Mouse (Mus musculus) embryo, embryonic 10 days (tissue): ENCODE results near the gene Rora.

Experiments
- DNase-seq: peaks from one replicate; pipeline ENCODE4 v3.0.0-alpha.2; 2015; ENCODE audit warnings: low spot score

The Rora gene

DNA sequence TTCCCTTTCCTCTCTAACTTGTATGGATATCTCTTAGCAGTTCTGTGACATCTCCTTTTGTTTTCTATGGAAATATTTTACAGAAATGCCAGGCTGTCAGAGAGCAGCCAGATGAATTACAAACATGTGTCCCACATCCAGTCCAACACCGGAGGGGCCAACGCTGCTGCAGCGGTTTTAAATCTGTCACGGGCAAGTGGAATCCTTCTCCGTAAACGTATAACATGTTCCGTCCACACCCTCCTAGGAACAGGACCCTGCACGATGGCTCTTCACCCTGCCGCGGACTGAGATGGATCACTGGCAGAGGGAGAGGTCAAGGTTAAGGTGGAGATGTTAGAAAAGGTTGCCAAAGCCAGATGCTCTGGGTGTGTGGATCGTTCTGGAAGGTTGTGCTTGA, 237.8 kb downstream of the Rora start:
- DNase-seq: peak; percentile 28

DNA sequence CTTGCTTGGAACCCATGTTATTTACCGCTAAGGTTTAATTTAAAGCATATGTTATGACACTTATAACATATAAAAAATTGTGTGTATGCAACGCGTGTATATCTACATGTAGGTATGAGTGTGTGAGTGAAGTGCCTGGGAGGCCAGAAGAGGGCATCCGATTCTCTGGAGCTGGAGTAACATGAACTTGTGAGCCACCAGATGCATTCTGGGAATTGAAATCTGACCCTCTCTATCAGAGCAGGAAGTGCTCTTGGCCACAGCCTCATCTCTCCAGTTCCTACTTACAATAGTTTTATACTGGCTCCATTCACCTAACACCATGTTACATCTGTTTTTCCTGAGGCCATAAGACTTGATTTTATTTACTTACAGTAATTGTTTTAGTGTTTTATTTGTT, 238.8 kb downstream of the Rora start:
- DNase-seq: no peak

DNA sequence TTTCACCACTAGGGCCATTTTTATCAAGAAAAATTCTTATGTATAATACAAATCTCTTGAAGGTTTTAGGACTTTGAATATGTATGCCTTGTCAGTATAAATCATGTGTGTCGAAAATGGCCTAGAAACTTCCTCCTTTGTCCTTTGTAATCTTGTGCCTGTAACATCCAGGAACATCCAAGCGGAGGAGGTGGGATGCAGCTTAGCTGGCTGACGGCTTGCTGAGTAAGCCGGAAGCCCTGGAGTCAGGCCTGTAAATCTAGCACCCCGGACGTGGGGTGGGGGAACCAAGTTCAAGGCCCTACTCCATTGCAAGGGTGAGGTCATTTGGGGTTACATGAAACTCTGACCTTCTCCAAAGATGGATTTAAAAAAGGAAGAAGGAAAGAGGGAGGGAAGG, 239.3 kb downstream of the Rora start:
- no peak for DNase-seq

DNA sequence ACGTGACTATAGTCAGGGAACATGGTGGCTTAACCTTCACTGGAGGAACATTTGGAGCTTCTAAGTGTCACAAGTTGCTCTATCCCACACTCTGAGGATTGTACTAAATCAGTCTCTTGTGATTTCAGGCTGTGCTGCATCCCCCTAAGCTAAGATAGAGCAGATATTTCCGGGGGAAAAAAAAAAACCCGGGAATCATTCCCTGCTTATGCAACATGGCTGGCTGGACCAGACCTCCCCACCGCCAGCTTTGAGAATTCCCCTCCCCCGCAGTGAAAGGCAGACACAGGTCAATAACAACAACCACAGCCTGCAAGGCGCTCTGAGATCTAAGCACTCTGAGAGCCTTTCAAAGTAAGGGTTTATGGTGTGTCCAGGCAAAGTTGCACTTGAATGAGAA, 244.7 kb downstream of the Rora start:
- DNase-seq: no peak

DNA sequence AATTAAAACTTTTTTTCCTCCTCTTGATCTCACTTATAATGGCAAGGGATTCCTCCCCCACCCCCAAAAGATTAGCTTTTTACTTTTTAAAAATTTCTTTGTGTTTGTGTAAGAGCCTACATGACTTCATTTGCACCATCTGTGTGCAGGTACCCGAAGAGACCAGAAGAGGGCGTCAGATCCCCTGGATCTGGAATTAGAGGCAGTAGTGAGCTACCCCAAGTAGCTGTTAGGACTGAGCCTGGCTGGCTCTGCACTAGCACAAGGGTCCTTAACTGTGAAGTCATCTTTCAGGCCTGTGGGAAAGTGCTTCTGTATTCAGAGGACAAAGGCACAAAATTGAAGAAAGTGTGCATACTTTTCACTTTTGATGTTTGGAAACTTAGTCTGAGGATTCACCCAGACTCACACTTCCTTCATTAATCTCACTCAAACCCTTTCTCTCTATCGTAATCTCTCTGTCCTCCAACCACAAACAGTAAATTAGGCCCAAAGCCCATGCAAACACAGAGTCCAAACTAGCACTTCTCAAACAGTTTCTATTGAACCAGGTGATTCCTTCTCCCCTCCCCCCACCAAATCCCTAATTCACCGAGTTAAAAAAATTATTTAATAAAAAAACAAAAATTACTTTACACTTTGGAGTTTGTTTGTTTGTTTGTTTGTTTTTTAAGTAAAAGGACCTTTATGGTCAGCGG, 246.1 kb downstream of the Rora start:
- no peak for DNase-seq

DNA sequence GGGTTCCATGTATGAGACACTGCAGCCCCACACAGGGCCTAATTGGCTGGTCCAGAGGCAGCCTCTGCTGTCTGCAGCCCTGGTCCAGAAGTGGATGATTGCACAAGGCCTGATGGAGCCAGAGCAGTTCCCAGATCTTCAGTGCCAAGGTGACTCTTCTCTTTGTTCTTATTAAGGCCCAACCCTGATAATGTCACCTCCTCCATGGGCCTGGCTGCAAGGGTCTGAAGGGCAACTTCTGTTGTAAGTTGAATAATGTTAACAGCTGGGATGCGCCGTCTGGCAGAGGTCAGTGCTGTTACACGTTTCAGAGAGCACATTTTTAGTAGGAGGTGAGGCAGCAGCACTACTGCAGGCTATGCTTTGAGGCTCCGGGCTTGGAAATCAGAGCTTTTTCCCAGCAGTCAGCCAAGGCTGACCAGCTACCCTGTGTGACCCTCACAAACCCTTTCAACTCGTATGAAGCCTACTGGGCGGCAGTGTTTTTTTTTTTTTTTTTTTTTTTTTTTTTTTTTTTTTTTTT, 252.8 kb downstream of the Rora start:
- no peak for DNase-seq

DNA sequence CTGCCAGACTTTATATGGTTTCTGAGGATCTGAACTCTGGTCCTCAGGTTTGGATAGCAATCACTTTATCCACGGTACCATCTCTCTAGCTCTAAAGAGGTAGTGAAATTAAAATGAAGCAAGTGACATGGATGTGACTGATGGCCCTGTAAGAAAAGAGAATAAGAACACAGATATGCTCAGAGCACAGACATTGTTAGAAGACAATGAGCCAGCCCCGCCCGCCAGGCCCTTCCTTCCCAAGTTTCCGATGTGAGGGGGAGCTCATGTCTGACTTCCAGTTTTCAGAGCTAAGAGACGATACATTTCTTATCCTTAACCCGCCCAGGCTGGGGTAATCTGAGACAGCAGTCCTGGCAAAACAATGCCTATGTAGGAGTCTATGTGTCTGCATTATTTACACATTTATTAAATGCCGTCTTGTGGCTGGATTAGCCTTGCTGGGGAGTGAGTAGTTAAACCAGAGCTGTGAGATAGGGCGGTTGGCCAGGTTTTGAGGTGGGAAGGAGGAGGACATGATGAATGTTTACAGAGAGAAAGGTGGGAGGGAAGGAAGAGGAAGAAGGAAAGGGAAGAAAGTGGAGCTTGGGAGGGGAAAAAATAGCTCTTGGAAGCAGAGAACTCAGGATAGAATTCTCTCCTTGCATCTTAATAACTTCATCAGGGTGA, 259.0 kb downstream of the Rora start:
- DNase-seq: no peak

DNA sequence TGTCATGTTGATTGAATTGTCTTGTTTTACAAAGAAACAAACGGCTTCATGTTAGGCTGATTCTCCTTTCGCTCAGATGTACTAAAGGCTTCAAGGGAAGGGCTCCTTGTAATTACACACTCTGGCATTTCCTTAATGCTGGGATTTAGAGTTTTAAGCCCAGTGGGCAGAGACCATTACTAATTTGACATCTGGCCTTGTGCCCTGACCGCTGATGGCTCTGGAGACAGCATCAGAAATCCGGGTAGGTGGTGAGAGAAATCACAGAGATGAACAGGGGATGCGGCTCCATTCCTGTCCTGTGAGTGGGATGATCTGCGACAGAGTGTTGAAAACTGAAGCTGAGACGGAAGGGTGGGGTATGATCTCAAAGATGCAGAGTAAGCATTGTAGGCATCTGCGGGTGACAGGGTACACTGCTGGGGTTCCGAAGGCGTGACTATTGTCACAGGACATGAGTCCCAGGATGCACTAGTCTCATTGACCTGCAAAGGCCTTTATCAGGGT, 259.7 kb downstream of the Rora start:
- no peak for DNase-seq

DNA sequence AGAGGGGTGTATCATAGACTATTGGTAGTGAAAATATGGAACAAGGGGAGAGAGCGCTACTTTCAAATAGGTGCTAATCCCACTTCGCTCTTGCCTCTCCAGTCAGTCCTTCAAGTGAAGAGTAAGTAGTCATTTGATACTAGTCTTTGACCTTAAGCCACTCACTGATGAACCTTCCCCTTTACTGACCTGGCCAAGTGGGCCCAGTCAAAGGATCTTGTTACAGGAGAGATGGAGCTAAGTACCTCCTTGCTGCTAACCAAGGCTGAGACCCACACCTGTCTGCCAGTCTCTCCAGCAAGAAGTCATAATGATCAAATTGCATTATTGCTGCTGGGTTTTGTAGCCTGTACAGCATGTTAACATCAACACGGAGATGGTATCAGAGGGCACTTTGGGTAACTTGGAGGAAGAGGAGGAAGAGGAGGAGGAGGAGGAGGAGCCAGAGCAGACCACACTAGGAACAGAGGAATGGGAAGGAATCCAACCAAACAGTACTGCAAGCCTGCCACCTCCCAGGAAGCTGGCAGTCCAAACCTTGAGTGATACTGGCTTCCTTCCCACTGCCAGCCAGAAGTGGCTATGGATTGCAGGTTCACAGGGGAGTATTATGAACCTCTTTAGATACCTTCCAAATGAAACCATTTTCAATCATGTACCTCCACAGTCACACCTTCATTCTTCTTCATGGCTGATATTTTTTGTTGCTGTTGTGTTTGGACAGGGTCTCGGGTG, 261.1 kb downstream of the Rora start:
- DNase-seq: no peak

DNA sequence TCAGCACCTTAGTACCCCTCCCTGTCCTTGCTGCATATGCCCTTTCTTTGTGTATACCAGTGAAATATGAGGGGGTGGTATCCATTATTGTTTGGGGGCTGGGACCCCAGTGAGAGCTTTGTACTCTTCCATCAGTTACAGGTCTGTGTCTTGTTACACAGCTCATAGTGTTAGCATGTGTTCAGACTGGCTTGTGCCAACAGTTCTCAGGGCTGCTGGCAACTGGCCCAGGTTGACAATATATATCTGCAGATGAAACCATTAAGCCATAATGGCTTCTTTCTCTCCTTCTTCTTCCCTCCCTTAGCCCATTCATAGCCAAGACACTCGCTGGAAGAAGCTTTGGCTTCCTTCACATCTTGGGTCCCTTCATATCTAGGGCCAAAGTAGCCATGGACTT, 263.2 kb downstream of the Rora start:
- DNase-seq: no peak

DNA sequence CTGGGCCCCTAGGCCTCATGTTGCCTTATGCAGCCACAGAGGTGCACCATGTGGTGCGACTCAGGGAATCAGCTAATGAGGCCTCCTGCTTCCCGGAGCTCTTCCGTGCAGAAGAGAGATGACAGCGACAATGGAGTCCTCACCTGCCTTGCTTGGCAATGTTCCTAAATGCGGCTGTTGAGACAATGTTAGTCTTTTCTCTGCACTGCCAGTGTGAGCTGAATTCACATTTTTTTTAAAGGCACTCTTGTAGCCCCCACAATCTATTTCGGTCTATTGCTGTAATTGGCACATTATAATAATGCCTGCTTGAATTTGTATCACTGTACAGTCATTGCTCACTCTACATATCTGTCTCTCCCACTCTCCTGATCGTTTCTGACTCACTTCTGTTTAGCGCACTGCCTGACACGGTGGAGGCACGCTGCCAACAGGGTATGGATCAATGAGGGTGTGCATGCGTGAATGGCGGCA, 269.6 kb downstream of the Rora start:
- no peak for DNase-seq

DNA sequence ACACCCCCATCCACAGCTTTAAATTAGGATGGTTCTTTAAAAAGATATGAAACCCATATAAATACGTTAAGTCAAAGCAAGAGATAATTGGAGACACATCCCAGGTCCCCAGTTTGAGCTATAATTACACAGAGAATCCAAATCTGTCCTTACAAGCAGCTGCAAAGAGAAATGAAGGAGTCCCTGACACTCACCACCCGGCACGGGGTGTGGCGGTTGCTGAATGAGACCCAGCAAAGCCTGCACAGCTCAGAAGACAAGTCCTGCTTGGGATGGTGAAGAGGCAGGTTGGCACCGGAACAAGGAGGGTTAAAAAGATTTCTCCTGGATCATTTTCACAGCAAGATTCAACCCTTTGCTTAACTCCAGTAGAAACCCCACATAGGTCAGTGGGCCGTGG, 272.8 kb downstream of the Rora start:
- DNase-seq: no peak

DNA sequence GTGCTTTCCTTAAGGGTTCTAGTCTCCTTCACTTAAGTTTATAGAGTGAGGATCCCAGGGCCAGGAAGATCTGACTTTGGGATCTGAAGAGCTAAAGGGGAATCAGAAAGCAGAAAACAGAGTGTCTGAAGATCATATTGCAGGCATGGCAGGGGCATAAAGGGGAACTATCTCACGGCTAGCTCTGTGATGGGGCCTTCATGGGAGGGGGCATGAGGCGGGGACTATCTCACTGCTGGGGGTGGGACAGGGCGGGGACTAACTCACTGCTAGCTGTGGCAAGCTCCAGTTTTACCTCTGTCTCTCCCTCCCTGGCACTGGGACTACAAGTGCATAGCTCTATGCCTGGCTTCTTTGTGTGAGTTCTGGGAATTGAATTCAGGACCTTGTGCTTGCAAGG, 279.6 kb downstream of the Rora start:
- no peak for DNase-seq

DNA sequence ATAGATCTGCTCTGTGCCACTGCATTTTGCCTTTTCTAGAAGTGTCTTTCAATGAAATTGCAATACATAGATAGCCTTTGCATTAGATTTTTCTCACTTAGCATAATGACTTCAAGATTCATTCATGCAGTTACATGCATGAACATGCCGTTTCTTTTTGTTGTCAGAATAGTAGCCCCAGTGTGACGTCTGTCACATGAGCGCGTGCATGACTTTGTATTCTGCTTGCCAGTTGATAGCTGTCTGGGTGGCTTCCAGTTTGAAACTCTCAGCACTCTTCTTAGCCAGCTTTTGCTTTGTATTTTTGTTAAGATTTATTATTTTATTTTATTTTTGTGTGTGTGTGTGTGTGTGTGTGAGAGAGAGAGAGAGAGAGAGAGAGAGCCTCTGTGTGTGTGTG, 280.7 kb downstream of the Rora start:
- DNase-seq: no peak

DNA sequence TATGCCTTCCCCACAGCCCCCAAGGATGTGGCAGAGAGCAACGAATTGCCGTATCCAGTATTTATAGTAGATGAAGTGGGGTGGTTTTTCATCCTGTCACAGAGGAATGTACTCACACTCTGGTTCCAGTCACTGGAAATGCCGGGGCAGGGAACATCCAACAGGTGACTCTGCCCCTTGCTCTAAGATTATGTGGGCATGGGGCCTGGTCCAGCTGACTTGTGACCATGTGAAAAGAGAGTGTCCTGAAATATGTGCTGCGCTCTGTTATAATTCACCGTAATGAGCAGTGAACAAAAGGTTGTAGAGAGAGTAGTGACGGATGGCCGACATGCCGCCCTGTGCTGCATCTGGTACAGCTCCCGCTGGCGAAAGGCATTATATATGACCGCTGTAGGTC, 282.0 kb downstream of the Rora start:
- peak; percentile 31 for DNase-seq

DNA sequence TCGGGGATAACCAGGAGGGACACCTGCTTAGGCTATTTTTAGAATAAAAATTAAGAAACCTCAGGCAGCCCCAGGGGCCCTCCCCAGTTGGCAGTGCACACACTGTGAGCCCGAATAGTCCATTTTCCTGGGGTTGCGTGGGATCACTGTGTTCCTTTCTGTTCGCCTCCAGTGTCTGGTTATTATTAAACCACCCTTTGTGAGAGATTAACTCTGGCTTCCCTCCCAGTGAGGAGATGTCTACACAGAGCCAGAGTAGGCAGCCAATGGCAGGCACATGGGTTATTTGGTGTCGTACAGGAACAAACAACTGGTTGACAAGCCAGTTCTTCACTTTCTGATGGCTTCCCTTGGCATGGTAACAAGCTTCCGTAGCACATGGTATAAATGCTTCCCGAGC, 287.5 kb downstream of the Rora start:
- no peak for DNase-seq

DNA sequence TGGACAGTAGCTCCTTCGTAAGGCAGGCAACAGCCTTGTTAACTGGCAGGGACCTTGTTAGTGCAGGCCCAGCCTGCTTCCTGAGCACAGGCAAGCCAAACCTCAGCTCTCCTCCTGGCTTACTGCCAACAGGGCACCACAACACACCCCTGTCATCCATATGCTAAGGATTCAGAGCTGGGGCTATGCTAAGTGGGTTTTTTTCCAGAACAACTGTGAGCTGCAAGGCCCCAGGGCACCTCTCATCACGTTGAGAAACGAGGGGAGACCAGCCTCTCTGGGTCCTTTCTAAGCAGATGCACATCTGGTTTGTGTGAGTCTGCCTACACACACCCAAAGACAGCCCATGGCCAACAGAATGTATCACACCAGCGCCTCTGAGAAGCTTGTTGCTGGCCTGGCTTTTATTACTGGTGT, 289.0 kb downstream of the Rora start:
- DNase-seq: no peak

DNA sequence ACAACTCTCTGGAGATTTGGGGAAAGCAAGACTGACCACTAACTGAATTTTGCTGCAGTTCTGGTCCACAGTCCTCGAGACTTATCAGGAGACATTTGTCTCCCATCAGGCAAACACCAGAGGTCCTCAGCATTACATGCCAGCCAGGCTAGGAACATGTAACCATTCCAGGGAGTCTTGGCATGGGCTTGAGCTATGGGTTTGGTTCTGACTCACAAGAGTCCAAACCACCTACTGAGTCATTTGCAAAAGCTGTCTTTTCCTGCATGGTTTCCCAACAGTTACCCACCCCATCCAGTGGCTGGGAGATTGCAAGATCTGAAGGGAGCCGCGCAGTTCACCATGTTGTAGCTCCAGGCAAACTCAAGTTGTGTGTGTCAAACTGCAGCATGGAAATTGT, 290.4 kb downstream of the Rora start:
- no peak for DNase-seq

DNA sequence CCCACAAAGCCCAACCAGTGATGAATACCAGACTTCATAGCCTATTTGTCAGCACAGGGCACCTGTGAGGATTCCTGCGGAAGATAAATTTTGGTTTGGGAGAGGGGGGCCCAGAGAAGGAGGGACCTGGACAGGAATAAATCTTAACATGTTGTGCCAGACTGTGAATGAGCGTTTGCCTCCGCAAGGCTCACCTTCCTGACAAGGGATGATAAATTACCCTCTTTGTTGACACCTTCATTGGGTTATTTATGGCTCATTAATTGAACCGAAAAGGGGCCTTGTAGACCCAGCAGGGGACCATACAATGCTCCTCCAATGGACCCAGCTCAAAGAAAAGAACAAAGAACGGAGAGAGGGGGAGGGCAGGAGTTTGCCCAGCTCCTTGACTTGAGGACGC, 294.1 kb downstream of the Rora start:
- DNase-seq: peak; percentile 73

DNA sequence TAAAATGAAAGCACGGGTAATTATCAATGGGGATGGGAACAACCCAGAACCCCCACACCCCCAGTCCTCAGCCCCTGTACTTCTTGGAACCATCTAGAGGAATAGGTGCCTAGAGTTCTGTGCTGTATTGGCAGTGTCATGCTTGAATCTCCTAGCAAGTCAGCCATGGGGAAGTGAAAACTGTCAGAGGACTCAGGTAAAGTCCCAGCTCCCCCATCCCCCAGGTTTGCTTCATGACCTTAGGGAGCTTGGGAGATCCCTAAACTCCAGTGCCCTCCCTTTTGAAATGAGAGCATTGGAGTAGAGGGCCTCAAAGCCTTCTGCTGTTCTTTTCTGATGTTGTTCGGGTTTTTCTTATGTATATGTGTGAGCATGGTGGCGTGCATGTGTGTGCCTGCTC, 294.6 kb downstream of the Rora start:
- no peak for DNase-seq

DNA sequence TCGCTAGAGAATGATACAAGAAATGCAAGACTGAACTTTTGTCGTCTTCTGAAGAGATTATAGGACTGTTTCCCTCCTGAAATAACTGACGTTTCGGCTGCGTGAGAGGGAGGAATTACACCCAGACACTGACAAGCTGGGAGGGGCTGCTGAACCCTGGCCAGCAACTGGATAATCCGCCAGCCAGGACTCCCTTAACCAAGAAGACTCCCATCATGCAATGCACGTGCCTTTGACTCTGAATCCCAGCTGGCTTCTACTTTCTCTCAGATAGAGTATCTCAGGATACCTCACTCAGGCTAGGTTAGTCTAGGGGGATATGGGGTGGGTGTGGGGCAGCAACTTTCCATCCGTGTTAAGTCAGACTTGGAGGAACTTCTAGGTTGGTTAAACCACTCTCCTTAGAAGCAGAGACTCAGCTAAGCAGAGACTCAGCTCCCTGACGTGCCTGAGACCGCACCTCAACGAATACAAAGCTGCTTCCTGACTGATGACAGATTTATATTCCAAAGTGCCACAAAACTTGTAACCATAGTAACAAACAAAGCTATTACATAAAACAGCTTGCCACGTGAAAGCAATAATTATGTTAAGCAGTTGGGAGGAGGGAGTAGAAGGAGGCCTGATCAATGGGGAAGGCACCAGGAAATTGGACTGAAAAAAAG, 302.8 kb downstream of the Rora start:
- DNase-seq: no peak

DNA sequence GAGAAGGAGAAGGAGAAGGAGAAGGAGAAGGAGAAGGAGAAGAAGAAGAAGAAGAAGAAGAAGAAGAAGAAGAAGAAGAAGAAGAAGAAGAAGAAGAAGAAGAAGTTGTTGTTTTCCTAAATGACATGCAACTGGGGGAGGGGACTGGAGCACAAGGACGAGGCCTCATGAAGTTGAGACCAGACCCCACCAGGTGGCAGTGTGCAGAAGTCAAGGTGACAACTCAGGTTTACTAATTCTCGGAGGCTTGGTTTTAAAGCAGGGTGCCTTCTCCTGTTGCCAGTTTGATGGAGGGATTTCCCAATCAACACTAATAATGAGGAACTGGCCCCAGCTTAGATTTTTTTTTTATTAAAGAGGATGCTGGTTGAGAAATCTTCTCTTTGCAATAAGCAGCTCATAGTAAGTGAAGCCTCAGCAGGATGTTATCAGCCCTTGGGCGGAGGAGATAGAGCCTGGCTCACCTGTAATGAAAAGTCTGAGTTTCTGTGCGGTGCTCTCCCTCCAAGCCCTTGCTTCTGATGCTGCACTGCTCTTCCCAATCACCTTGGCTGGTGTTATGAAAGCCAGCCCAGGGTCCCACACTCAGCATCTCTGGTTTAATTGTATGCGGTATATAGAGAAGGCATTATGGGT, 303.5 kb downstream of the Rora start:
- peak; percentile 77 for DNase-seq
